Mouse (Mus musculus): Measurements from ENCODE around the gene S1pr3.

The S1pr3 gene

DNA sequence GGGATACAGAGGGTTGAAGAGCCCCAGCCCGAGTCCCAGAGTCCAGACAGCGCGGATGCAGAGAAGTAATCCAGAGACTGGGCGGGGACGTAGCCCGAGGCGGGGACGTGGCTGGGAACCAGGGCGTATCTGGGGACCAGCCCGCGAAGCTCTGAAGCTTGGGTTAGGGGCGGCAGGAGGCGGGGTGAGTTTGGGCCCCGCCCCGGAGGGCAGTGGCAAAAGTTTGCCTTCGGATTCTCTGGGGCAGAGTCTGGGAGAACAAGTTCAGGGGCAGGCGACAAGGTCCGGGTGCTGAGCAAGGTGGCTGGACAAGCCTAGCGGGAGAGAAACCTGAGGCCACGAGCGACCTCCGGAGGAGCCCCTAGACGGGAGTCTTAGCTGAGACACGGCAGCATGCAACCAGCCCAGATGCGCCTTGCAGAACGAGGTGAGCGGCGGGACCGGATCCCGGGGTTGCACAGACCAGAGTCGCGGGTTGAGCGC, at the start of gene S1pr3:
Gene S1pr3 (plus strand): TSS at position 121 of the 483 bp plus-strand sequence.
- DNase-seq (ENCODE audit: low read depth, low spot score), result peak; percentile 92

DNA sequence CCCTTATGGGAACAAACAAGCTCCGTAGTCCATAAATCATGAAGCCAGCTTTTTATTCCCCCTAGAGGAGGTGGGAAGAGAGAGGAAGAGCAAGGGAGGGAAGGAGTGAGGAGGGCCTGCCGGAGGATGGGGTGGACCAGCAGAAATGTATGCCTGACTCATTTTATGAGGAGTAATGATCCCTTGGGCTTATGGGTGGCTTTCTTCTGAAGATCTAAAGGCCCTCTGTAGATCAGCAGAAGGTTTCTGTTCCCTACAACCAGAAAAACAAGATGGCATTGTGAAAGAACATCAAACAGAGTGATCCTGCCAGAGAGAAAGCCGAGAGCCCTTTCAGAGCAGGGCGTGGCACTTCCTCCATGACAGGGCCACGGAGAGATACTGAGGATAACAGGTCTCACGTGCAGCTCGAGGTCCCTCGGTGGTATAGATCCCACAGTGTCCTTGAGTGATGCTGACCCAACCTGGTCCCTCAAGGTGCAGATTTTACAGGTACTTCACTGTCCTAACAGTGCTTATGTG, 47.9 kb upstream of the S1pr3 start:
- DNase-seq (ENCODE audit: low read depth, low spot score), result no peak

DNA sequence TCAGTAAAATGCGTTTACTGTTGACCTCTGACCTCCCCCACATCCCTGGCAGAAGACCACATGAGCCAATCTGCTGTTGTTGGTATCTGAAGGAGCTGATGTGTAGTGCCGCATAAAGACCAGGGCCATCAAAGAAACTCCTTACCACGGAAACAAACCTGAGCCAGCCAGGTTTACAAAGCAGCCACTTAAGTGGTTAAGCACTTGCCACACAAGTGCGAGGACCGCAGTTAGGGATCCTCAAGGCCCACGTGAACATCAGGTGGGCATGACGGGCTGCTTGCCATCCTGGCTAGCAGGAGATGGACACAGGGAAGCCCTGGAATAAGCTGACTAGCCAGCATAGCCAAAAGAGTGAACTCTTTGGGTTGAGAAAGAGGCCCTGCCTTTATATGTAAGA, 45.0 kb upstream of the S1pr3 start:
- no peak for DNase-seq (ENCODE audit: low read depth, low spot score)

DNA sequence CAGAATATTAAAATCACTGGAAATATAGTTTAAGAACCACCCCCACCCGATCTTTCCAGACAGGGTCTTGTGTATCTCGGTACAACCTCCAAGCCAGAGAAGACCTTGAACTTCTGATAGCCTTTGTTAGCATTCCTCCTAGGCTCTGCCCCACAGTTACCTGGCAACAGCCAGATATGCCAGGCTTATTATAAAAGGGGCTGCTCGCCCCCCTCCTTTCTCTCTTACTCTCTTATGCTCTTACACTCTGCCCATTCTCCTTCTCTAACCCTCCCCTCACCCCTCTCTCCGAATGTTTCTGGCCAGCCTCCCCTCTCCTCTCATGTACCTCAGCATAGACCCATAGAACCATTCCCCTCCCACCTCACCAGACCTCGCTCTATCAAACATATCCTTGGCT, 44.5 kb upstream of the S1pr3 start:
- no peak for DNase-seq (ENCODE audit: low read depth, low spot score)

DNA sequence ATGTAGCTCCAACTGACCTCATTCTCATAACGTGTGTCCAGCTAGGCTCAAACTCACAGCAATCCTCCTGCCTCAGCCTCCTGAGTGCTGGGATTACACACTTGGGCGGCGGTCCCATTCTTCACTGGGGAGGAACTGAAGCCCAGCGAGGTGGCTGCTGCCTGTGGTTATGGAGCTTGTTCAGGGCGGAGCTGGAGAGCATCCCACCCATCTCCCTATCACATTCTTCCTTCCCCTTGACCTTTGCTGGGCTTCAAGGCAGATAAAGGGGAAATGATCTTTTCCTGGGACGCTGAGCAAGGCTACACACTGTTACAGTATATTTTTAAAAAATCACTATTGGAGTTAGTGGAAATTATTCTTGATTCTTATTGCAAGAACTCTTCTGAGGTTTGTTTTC, 43.2 kb upstream of the S1pr3 start:
- no peak for DNase-seq (ENCODE audit: low read depth, low spot score)

DNA sequence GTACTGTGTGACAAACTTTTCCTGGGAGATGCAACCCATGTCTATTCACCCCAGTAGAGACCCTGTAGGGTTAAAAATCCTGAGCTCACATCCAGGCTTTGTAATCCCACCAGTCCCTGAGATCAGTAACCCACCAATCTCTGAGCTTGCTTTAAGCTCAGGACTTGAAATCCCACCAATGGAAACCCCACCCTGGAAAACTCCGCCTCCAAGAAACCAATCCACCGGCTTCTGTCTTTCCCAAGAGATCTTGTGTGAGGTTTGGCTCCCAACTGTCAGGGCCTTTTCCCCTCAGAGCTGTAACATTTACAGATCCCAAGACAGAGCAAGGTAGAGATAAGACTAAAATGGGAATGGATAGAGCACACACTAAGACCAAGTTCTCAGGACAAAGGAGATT, 40.1 kb upstream of the S1pr3 start:
- DNase-seq (ENCODE audit: low read depth, low spot score), result peak; percentile 55

DNA sequence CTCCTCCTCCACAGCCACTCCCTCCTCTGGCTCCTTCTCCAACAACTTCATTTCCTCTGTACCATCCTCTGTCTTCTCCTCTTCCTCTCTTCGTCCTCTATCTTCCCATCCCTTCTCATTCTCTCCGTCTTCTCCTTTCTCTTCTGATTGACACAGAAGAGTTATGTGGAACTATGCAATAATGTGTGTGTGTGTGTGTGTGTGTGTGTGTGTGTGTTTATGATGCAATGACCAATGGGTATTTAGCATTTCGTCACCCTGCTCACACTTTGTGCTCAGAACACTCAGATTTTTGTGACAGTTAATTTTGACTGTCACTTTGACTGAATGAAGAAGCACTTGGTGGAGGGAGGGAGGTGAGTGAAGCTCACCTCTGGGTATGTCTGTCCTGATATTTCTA, 39.1 kb upstream of the S1pr3 start:
- no peak for DNase-seq (ENCODE audit: low read depth, low spot score)

DNA sequence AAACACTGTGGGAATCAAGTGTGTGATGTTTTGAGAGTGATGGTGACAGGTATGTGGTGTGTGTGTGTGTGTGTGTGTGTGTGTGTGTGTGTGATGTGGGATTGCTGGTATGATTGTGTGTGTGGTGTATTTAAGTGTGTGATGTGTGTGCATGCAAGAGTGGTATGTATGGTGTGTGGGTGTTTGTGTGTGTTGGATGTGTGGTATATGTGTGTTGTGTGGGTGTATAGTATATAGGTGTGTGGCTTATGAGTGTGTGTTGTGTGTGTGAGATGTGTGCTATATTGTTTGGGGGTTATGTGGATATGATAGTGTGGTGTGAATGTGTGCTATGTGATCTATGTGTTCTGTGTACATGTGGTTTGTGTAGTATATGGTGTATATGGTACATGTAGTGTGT, 35.4 kb upstream of the S1pr3 start:
- no peak for DNase-seq (ENCODE audit: low read depth, low spot score)

DNA sequence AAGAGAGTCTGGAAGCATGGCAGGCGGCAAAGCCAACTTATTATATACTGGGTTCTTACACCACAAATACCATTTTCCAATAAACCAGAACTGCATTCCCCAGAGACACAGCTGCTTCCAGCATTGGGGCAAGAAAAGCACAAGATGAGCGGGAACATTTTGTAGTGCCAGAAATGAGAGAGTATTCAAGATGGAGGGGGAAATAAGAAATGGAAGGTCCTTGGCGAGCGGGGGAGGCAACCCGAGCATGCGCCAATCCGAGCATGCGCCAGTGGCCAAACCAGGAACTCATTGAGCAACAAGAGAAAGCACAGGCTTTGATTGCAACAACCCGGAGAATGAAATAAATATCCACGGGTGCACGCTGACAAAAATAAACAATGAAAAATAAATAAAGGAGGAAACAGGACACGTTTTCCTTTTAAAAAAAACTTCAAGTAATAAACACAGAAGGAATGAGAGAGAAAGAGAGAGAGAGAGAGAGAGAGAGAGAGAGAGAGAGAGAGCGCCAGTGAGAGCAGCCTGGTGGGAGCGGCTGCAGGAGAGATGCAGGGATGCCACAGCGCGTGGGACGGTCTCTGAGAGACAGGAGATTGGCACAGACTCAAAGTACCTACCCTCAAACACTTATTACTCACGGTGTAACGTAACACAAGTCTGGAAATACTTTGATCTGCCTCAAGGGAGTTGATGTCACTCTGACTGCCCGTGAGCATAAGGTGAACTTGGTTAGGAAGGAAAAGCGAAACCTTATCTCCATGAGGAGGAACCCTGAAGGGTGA, 34.2 kb upstream of the S1pr3 start:
- DNase-seq (ENCODE audit: low read depth, low spot score), result no peak

DNA sequence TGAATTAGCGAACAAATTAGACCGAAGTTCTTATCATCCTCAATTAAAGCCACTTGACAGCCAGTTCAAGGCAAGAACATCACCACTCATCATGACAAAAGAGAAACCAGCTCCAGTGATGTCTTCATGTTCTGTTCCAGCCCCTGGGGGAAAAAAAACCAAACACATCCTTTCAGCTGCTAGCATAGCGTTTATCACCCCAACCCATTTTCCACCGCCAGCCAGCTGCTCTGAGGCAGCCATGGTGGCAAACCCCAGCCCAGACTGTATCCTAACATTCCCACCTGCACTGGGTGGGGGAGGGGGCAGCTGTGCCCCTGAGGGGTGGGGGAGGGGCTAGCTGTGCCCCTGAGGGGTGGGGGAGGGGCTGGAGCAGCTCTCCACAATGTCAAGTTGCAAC, 30.3 kb upstream of the S1pr3 start:
- DNase-seq (ENCODE audit: low read depth, low spot score), result peak; percentile 63

DNA sequence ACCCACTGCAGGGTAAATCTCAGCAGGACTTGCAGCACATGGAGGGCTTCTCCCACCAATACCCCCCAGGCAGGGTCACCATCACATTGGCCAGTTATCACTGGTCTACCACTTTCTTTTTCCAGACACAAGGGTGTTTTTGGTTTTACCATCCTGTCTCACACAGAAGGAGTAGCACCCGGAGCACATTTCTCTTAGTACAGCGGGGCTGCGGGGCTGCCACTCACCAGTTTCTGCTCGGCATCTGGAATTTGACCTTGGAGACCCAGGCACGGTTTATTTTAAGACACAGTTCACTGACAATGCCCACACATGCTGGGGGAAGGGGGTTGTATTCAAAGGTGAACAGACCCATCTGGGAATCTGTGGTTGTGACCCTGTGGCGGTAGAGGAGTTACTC, 28.8 kb upstream of the S1pr3 start:
- DNase-seq (ENCODE audit: low read depth, low spot score), result peak; percentile 50

DNA sequence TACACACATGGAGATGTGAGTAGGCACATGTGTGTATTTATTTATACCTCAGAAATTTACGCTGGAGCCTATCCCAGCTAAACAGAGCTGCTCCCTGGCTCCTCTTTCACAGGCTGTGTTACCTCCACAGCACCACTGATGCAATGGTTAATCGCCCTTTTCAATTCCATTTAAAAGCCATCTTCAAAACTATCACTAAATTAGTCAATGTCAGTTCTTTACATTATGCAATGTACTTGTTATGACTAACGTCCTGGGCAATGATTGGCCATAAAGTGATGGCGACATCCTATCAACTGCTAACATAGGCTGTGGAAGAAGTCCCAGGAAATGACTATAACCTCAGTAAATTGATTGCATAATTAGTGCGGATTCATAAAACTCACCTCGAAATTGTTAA, 26.9 kb upstream of the S1pr3 start:
- no peak for DNase-seq (ENCODE audit: low read depth, low spot score)

DNA sequence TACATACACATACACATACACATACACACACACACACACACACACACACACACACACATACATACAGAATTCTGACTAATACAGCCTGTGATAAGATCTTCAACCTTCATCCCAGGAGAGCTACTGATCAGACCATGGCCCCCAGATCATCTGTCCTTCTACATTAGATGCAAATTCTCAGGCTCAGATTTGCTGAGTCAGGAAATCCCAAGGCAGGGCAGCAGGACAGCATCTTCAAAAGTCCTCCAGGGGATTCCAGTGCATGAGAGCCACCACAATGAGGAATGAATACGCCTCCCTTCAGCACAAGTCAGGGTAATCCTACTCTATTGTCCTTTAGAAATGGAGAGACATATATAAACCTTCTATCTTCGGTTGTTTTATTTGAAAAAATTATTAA, 23.5 kb upstream of the S1pr3 start:
- DNase-seq (ENCODE audit: low read depth, low spot score), result no peak

DNA sequence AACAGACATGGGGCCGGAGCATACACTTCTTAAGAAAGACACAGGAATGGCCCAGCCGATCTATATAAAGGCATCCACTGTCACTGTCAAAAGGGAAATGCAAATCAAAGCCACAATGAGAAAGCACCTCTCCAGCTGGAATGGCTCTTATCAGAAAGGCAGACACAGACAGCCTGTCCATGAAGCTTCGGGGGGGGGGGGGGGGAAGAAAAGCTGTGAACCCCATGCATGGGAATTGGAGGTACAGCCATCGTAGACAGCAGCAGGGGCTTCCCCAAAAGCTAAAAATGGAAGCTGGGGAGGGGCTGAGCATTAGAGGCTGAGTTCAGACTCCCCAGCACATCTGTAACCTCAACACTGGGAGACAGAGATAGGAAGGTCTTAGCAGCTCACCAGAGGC, 20.5 kb upstream of the S1pr3 start:
- DNase-seq (ENCODE audit: low read depth, low spot score), result no peak

DNA sequence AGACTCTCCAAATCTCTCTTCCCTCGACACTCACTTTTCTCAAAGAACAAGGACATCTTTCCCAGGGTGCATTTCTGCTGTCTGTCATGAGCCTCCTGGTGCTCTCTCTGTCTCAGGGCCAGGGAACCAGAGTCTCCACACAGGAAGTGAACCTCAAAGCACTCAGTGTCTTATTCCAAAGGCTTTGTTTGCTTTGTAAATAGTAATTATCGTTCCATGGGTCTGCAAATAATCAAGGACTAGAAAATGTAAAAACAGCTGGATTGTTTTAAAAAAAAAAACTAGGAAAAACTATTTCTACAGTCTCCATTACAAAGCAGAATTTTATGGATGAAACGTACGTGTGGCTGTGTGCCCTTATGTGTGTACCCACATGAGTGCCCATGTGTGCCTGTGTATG, 18.0 kb upstream of the S1pr3 start:
- DNase-seq (ENCODE audit: low read depth, low spot score), result no peak

DNA sequence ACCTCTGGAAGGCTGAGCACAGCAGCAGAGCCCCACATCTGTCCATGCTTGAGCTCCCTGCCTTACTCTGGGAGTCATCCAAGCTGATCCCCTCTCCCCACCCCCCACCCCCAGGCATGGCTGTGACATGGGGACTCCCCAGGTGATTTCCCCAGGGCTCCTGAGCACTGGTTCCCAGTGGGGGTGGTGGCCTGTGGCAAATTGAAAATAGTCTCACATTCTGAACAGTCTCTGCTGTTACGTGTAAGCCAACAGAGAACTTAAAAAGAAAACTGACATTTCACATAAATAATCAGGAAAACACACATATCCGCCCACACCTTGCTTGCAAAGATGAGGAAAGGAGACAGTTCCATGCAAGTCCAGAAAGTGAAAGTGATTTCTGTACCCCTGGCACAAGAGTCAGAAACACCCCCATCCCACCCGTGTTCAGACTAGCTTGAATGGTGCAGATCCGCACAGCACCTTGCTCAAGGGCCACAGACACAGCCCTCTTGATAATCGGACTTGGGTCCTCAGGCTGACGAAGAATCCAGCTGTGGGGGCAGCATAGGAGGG, 17.0 kb upstream of the S1pr3 start:
- DNase-seq (ENCODE audit: low read depth, low spot score), result no peak

DNA sequence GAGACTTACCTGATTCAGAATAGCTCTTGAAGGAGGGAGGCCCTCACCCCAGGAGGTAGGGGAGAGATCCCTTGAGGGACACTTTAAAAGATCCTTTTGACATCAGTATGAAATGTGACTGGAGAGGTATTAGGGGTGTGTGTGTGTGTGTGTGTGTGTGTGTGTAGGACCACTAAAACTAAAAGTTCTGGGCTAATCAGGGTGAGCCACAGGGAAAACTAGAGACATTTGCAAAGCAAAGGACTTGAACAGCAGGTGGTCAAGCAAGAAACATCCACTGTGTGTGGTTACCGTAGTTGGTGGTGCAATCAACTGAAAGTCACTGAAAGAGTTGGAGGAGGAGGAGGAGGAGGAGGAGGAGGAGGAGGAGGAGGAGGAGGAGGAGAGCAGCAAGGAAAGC, 16.2 kb upstream of the S1pr3 start:
- peak; percentile 33 for DNase-seq (ENCODE audit: low read depth, low spot score)

DNA sequence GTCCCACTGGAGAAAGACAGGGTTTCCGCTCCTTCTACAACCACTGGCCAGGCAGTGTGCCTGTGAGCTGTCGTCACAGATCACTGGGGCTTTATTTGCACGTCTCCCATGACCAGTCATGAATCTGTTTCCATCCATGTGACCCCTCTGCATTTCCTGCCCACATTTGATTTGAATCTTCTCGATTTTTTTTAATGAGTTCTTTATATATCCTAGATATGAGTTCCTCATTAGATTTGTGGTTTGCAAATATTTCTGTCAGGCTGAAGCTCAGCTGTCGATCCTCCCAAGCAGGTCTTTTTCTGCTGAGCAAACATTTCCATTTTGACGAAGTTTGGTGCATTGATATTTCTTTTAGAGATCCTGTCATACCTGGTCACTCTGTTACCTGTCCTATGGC, 10.6 kb upstream of the S1pr3 start:
- DNase-seq (ENCODE audit: low read depth, low spot score), result no peak

DNA sequence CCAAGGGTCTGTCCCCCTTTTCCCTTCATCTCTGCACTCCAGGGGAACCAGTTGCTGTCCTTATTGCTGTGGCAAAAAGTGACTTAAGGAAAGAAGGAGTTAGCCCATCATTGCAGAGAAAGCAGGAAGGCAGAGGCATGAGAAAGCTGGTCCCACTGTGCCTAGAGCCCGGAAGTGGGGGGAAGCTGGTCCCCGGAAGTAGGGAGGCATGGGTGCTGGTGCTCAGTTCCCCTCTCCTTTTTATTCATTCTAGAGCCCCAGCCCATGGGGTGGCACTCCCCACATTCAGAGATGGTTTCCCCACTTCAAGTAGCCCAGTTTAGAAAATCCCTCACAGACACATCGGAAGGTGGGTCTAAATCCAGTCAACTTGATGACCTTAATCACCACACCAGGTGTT, 8.9 kb upstream of the S1pr3 start:
- DNase-seq (ENCODE audit: low read depth, low spot score), result no peak

DNA sequence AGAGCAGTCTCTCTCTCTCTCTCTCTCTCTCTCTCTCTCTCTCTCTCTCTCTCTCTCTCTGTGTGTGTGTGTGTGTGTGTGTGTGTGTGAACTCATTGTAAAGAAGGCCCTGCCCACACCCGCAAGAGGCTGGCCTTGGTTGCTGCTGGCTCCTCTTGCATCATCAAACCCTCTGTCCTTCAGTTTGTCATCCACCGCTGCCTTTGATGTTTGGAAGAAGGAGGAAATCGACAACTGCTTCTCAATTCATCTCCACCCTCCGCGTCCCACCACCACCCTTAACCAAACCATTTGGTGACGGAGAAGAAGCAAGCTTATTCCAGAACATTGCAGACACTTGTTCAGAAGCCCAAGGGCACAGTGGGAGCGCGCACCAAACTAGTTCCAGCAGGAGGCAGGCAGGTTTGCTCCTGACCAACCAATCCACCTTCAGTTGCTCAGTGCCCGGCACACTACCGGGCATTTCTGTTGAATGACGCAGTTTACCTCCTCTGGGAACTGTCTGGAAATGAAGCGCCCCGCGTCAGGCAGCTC, 8.2 kb upstream of the S1pr3 start:
- DNase-seq (ENCODE audit: low read depth, low spot score), result peak; percentile 94

DNA sequence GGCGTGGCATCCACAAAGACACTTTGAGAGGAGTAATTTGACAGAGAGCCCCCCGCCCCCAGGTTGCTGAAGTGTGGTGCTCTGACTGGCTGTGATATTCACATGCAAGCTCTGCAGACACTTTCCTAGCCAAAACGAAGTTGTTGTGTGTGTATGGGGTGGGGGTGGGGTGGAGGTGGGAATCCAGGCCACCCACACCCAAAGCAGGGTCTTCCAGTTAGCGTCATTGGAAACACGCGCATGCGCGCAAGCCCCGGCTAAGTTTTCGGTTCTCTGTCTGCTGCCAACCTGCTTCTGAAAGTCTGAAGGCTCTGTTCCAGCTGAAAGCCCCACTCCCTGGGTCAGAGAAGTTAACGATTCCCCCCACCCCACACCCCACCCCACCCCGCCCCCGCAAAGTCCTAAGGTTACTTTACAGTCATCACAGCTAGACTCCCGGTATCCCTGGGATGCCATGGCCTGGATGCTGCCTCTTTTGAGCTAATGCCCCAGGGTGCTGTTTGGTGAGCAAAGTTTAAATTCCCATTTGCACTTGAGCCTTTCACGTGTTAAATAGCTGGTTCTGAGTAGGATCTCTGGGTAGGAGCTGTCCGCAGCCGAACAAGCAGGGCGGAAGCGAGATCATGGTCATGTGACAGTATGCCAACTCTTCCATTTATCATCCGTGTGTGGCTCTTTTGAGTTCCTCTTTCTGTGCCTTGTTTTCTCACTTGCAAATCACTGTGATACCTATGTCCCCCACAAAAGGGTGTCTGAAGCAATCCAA, 7.5 kb upstream of the S1pr3 start:
- peak; percentile 84 for DNase-seq (ENCODE audit: low read depth, low spot score)

DNA sequence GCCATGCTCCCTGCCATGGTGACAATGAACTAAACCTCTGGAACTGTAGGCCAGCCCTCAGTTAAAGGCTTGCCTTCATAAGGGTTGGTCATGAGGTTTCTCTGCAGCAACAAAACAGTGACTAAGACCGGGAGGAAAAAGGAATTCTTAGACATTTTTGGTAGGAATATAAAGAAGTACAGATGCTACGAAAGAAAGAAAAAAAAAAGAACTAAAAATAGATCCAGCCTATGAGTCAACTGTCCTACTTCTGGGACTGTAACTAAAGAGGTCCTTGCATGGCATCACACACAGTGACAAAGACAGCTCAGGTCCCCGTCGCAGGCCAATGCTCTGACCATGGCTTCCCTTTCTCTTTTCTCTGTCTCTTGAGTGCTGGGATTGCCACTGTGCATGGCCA, 3.9 kb upstream of the S1pr3 start:
- no peak for DNase-seq (ENCODE audit: low read depth, low spot score)

Data from ZHBTc4 (cell line).